In genomic region chr8:30923301-30924159, GRCm38 (mm10) we compare ENCODE assay signal across 9 mouse cellular contexts.
DNase-seq lines count a peak whose midpoint lies in the region; ATAC-seq and TF ChIP-seq lines count a peak whose summit lies in the region.
"Had no signal": no experiment of that assay in that cellular context is flagged by ENCODE, and none has a peak within 500 bp of the region (broad histone marks: within the 10 kb centered on the region; RNA-seq: fewer than 3 reads in every experiment).

No protein-coding gene starts in this region.

- intact Hi-C loops in left cerebral cortex, postnatal 25 days (cut with DNase I) = loop anchor here (1.0 to 2.0 kb wide), 2 partner anchors 83 to 107 kb away; no protein-coding TSS in a partner anchor

- H3K9ac ChIP-seq in midbrain, embryonic 15.5 days = no peak overlapping the region

- peak; percentile 74; the same call in 1 of the 2 replicates for TF ChIP-seq CTCF in testis, adult 2 months (IDR thresholded peaks at IDR 0.05; ENCODE audit: control insufficient read depth, insufficient read depth, insufficient replicate concordance, low read depth, low read length)

- 25% methylated on average over 18 of the region's 18 CpGs for WGBS in midbrain, embryonic 15.5 days

- H3K4me1 ChIP-seq in midbrain, embryonic 15.5 days = peaks cover 23% of the 10 kb centered on the region
- H3K4me1 ChIP-seq in testis, adult 2 months (ENCODE audit: control insufficient read depth, insufficient read depth, low read length) = no peaks in the 10 kb centered on the region

- TF ChIP-seq POLR2A in testis, adult 2 months (IDR thresholded peaks at IDR 0.05; ENCODE audit: control insufficient read depth, low read depth, low read length) = no peak

- peak; percentile 96 for ATAC-seq in midbrain, embryonic 15.5 days (replicated peaks)

- H3K27me3 ChIP-seq in midbrain, embryonic 15.5 days (replicated peaks) = no peaks in the 10 kb centered on the region
- no peaks in the 10 kb centered on the region for H3K27me3 ChIP-seq in testis, adult 2 months (ENCODE audit: control insufficient read depth, insufficient read depth, low read length)

- no peaks in the 10 kb centered on the region for H3K9me3 ChIP-seq in midbrain, embryonic 15.5 days

- H3K36me3 ChIP-seq in midbrain, embryonic 15.5 days (replicated peaks) = no peaks in the 10 kb centered on the region
- H3K36me3 ChIP-seq in testis, adult 2 months (ENCODE audit: control insufficient read depth, insufficient read depth, low read length) = no peaks in the 10 kb centered on the region
- H3K36me3 ChIP-seq: G1E had no signal

- peak; percentile 7 for DNase-seq in thymus, postnatal 14 days
- DNase-seq in thymus, adult 18-20 months = no peak
- DNase-seq in embryo, embryonic 10.5 days (ENCODE audit: low spot score) = peak; percentile 91
- peak; percentile 27 to 59 for DNase-seq in gastrocnemius, postnatal 4 days (ENCODE audit: low spot score in 2 of 2)
- DNase-seq in kidney, adult 18-20 months = peak; percentile 40
- peak; percentile 82 to 86 for DNase-seq in left cerebral cortex, postnatal 25 days (ENCODE audit: low spot score in 2 of 2)

- H3K4me3 ChIP-seq in midbrain, embryonic 15.5 days = no peak overlapping the region
- no peak overlapping the region for H3K4me3 ChIP-seq in testis, adult 2 months (ENCODE audit: control insufficient read depth, low read depth, low read length)

- H3K27ac ChIP-seq in midbrain, embryonic 15.5 days = peak overlapping the region; percentile 70
- no peak overlapping the region for H3K27ac ChIP-seq in testis, adult 2 months (ENCODE audit: control insufficient read depth, insufficient read depth, low read depth, low read length)

- H3K4me2 ChIP-seq in midbrain, embryonic 15.5 days = peak overlapping the region; percentile 22

Comparison
In these comparisons a context has a peak if more than half of its experiments do, and no peak if none do; other contexts are left out.
1. DNase-seq: peak in thymus, postnatal 14 days (single experiment), embryo, embryonic 10.5 days (single experiment), gastrocnemius, postnatal 4 days (2 of 2), kidney, adult 18-20 months (single experiment) and left cerebral cortex, postnatal 25 days (2 of 2); none in thymus, adult 18-20 months (0 of 2).